Mouse (Mus musculus) large intestine, adult 2 months (tissue): ENCODE data around the gene Pbrm1. TPM values are rescaled to one million over a fixed set of nuclear protein-coding genes. Genes with fewer than 3 reads are reported as not detected.
A peak's percentile ranks its signal among the peaks of the same experiment; 100 is the strongest.

Experiments
- DNase-seq: peaks from one replicate; pipeline ENCODE4 v3.0.0-alpha.2; 2012; ENCODE audit warnings: low read depth, low spot score
- whole genome bisulfite sequencing: fragments of 180-500 bp; shearing (Covaris S2); methylation state at CpG from one replicate; pipeline ENCODE4 v1.1.7; 2018; 5-methylcytosine and 5-hydroxymethylcytosine counted together
- polyA plus RNA-seq: library from polyadenylated mRNA; depleted of rRNA; stranded (reverse); fragments of >200 nt; gene quantifications from 2 replicates; pipeline ENCODE4 v1.2.3, GENCODE M21; 2012

Pbrm1 gene
- polyA plus RNA-seq, 1 experiment = 6.0 TPM

DNA sequence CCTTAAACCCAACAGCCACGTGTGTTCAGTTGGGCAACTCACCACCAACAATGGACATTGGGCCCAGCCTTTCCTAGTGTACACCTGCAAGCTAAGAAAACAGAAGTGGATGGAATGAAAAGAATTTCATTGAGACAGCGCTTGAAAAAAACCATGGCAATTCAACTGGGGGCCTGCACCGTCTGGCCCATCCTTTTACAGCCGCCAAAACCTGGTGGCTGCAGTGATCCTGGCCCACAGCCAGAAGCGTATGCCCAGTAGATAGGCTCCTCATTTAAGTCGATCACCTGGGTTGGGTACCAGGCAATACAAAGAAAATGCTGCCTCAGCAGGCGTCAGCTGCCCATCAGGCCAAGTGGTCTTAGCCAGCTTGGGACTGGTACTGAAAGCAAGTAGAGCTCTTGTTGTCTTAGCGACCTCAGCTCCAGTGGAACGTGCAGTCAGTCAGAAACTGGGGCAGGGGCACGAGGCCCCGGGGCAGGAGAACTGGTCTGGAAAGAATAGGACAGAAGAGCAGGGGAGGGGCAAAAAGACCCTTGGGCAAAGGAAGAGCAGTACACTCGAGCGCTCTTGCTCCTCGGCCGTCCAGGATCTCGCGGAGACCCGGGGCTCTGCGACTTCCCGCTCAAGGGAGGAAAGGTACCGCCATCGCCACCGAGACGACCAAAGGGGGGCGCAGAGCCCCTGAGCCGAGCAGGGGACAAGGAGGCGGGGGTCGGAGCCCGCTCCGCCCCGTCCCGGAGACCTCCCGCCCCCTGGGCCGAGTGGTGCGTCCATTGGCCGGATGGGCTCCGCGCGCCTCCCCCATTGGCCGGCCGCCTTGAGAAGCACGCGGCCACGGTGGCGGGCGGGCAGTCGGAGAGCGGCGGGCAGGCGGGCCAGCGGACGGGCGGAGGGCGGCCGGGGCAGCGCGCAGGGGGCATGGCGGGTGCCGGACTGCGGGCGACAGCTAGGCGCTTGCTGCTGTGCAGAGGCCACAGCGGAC, 111.6 kb downstream of the Pbrm1 start, which contains the start of gene Nt5dc2:
Gene Nt5dc2 (plus strand): TSS at position 818 of the 985 bp plus-strand sequence.
- 4% methylated on average over 62 of the region's 63 CpGs for WGBS
- peak; percentile 24 for DNase-seq

DNA sequence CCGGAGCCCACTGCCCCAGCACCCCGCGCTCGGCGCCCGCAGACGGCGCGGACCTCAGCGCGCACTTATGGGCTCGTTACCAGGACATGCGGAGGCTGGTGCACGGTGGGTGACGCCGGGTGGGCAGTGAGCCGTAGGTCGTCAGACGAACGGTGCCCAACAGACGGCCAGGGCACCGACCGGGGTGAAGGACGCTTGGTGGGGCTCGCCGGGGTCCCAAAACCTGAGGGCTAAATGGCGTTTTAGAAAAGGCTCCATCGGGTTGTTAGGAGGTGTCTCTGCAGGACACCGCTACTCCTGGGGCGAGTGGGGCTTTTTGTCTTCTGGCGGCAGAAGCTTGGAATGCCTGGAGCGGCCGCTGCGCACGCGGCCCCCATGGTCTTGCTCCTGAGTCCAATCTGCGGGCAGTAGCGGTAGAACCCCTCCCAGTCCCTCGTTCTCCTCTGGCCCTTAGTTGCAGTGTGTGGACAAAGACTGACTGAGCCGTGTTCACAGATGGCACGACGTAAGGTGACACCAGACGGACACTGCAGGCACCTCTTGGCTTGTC, 112.4 kb downstream of the Pbrm1 start:
- WGBS = 5% methylated on average over 43 of the region's 43 CpGs
- DNase-seq = no peak

DNA sequence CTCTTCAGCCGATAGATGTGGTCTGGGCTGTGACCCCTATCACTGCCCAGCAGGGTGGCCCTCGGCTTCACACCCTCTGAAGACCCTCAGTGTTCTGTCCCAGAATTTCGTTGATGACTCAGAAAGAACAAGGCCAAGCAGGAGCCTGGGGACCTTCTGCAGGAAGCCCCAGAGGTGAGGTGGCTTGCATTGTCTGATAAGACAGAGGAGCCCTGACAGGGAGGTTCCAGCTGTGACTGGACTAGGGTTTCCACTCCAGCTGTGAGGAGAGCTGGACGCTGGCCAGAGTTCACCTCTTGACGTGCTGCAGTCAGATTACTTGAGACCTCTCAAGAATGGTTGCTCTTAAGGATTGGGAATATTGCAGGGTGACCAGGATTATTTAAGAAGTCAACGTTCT, 113.1 kb downstream of the Pbrm1 start:
- DNase-seq = no peak
- WGBS = 39% methylated on average over 6 of the region's 6 CpGs

DNA sequence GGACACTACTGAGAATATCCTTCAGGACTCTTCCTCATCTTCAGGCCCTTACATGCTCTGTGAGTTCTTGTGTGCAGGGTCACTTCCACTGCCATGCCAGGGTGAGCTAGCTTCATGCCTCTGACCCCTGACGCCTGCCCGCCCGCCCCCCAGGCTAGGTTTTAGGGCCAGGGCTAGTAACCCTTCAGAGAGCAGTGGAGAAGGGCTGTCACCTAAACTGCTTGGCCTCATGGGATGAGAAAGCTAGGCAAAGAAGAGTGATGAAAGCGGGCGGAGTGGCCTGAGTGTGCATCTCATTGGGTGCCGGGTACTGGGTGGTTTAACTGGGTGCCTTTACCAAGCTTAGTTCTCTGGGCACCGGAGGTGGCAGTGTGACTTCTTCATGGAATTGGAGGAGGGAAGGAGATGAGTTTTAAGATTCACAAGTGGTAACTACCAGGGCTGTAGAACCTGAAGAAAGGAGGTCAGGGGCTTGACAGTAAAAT, 113.6 kb downstream of the Pbrm1 start:
- 86% methylated on average over 7 of the region's 7 CpGs for WGBS
- DNase-seq = no peak

DNA sequence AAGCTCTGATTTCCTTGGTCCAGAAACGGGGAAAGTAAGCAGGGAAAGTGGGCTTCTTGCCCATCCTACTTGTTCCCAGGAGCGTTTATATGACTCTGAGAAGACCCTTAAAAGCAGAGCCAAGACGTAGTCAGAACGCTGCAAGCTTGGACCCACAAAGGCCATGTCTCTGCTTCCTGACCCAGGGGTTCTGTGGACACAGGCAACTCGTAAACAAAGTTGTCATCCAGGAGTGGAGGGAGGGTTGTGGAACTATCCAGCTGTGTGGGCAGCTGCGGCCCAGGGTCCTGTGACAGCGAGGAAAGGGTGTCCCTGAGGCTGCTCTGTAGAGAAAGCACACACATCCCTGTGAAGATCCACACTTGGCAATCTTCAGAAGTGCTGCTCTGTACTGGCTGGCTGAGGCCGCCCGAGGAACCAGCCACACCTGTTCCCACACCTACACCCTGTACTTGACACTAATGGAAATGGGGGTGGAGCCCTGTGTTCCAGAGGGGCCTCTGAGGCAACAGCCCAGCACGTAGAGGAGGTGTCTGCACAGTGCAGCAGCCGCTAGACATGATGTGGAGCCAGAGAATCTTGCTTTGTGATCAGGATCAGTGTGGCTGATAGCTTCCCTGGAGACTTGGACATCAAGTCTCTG, 114.2 kb downstream of the Pbrm1 start:
- 43% methylated on average over 11 of the region's 11 CpGs for WGBS
- no peak for DNase-seq

DNA sequence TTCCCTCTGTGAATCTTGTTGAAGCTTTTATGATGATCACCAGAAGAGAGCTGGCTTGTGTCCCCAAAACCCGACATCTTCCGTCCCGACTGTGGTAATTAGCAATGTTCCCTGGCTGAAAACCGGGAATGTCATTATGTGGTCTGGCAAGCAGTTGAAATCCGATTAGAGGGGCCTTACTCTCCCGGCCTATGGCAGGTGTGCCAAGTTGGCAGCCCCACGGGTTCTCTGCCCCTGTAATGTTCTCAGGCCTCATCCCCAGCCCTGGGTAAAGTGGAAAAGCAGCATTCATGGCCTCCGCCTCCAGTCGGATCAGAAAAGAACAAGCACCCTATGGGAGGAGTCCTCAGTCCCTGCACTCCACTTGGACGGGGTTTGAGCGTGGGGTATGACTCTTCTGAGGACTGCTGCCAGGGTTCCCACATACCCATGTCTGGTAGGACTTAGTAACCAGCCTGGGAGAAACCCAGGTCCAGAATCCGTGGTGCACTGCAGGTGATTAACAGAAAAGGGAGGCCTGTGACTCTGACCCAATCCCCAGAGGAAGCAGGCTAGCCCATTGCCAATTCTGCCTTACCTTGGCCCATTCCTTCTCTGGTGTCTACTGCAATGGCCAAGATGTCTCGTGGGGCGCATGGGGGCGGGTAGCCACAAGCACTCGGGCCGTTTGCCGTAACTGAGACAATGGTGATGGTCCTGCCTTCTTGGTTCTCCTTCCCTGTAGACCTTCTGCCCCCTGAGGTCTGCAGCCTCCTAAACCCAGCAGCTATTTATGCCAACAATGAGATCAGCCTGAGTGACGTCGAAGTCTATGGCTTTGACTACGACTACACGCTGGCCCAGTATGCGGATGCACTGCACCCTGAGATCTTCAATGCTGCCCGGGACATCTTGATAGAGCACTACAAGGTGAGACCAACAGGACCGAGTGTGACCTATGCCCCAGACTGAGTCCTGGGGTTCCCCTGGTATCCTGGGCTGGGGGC, 115.4 kb downstream of the Pbrm1 start:
- no peak for DNase-seq
- WGBS = 83% methylated on average over 25 of the region's 25 CpGs

DNA sequence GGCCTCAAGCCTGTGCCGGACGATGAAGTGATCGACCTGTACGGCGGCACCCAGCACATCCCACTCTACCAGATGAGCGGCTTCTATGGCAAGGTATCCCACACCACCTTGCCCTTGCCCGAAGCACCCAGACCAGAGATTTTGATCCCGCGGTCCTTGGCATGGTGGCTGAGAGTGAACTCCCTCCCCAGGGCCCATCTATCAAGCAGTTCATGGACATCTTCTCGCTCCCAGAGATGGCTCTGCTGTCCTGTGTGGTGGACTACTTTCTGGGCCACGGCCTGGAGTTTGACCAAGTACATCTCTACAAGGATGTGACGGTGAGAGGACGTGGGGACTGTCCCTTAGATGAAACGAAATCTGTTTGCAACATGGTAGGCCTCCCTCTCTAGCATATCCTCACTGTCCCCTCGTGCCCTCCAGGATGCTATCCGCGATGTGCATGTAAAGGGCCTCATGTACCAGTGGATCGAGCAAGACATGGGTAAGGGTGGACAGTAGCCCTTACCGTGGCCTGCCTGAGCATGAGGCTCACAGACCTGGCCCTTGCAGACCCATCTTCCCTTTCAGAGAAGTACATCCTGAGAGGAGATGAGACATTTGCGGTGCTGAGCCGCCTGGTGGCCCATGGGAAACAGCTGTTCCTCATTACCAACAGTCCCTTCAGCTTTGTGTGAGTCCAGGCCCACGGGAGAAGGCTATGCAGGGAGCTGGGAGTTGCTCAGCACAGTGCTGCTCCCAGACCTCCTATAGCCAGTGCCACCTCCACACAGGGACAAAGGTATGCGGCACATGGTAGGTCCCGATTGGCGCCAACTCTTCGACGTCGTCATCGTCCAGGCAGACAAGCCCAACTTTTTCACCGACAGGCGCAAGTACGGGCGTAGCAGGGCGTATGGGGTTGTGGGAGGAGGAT, 116.8 kb downstream of the Pbrm1 start:
- DNase-seq = no peak
- WGBS = 95% methylated on average over 34 of the region's 34 CpGs

DNA sequence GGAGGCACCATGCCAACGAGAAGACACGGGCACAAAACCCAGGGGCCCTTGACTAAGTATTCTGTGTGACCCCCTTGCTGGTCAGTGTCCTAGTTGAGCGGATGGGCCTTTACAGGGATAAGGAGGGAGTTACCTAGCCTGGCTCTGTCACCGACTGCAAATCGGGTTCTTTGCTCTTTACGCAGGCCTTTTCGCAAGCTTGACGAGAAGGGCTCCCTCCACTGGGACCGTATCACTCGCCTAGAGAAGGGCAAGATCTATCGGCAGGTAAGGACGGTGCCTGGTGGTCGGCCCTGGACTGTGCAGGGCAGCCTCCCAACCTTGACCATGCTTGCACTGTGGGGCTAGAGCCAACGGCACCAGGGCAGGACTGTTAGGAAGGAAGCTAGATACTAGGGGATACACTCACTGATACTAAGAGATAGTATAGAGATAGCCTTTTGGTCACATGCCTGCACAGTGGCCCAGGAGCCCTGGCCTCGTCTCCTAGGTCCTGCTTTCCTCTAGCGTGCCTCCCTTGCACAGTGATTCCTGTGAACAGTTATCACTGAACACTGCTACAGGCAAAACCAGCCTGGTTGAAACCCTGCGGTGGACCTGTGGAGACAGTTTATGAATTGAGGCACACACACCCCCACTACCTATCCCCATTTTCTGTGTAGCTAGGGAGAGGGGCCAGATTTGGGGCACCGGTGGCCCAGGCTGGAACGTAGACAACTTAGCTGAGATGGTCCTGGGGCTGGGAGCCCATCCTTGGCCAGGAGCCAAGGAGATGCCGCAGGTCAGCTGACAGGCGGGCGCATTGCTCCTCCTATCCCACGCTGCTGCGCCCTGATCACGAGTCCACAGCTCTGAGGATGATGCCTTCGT, 117.7 kb downstream of the Pbrm1 start:
- no peak for DNase-seq
- 88% methylated on average over 26 of the region's 26 CpGs for WGBS

DNA sequence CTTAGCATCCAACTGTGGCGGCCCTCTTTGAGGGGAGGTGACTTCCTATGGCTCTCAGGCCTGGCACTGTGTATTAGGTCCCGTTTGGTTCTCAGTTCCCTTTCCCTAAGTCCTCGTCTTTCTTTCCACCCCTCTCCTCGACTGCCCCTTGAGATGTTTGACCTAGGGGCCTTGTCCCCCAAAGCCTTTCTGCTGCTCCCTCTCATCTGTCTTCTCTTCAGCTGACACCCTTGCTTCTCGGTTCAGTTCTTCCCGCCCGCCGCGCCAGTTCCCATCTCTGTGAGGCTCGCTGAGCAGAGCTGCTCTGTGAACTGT, 118.3 kb downstream of the Pbrm1 start:
- no peak for DNase-seq
- WGBS = 78% methylated on average over 10 of the region's 10 CpGs

DNA sequence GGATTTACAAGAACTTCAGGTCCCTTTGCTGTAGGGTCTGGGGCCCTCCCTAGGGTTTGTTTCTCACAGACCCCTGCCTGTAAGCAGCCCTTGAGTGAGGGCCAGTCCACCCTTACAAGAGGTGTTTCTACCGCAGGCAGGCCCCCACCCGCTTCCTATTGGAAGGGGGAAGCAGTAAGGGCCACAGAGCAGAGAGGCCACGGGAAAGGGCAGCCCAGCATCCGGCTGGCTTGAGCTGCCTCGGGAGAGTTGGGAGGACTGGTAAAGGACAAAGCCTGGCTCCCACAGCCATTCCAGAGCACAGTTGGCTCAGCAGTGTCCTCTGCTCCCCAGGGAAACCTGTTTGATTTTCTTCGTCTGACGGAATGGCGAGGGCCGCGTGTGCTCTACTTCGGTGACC, 118.9 kb downstream of the Pbrm1 start:
- no peak for DNase-seq
- WGBS = 86% methylated on average over 11 of the region's 11 CpGs

DNA sequence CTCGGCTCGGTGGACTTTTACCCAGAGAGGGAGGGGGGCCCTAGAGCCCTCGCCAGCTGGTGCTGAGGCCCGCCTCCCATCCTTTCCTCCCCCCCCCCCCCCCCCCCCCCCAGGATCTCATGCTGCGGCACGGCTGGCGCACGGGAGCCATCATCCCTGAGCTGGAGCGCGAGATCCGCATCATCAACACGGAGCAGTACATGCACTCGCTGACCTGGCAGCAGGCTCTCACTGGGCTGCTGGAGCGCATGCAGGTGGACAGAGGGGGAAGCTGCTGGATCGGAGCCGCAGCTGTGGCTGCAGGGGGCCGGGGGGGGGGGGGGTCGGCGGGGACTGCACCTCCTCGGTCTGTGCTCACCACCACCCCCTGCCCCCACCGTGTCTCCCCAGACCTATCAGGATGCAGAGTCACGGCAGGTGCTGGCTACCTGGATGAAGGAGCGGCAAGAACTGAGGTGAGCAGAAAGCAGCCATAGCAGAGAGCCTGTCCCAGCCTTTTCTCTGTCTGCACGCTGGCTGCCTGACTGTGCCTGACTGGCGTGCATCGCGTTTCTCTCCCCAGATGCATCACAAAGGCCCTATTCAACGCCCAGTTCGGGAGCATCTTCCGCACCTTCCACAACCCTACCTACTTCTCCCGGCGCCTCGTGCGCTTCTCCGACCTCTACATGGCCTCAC, 119.4 kb downstream of the Pbrm1 start:
- 90% methylated on average over 33 of the region's 35 CpGs for WGBS
- no peak for DNase-seq

DNA sequence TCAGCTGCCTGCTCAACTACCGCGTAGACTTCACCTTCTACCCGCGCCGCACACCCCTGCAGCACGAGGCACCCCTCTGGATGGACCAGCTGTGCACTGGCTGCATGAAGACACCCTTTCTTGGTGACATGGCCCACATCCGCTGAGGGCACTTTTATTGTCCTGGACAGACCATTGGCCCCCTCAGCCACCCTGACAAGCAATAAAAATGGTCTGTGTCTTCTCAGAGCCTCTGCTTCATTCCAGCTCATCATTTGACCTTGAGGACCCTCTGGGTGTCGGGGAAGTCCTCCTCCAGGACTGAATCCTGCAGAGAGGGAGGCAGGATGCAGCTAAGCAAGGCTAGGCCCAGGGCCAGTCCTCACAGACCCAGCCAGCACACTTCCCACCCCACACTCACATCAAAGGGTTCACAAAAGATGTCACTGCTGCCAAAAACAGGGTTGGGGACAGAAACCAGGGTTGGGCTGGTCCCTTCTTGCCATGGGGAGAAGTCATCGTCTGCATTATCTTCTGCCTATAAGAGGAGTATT, 120.0 kb downstream of the Pbrm1 start:
- DNase-seq = no peak
- 87% methylated on average over 9 of the region's 9 CpGs for WGBS

DNA sequence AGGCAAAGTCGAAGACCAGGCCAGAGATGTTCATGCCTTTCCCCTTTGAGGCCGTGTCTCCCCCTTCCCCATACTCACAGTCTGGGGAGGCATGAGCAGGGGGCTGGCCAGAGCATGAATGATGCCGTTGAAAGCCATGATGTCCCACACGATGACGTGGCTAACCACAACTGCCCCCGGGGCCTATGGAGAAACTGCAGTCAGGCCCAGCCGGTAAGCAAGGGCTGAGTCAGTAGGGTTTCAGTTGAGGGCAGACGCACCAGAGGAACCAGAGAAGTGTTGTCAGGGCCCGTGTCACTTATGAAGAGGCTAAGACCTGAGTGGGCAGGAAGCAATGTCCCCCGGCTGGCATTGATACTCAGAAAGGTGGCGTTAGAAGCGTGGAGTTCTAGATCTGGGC, 120.7 kb downstream of the Pbrm1 start:
- 85% methylated on average over 12 of the region's 12 CpGs for WGBS
- no peak for DNase-seq

DNA sequence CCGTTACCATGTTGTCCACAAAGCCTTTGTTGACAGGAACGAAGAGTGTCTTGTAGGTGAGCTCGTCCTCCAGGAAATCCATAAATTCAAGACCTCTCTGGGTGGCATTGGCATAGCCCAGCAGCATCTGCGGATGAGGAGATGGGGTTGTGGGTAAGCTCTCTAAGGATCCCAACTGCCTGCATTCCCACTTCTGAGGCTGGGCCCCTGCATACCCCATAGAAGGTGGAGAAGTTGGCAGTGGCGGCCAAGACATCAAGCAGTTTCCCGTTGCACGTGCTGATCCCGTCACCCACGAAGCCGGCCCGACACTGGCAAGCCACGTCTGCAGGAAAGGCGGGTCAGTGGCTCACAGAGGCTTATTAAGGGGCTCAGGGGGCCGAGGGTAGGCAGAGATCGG, 121.2 kb downstream of the Pbrm1 start:
- 84% methylated on average over 15 of the region's 15 CpGs for WGBS
- no peak for DNase-seq

DNA sequence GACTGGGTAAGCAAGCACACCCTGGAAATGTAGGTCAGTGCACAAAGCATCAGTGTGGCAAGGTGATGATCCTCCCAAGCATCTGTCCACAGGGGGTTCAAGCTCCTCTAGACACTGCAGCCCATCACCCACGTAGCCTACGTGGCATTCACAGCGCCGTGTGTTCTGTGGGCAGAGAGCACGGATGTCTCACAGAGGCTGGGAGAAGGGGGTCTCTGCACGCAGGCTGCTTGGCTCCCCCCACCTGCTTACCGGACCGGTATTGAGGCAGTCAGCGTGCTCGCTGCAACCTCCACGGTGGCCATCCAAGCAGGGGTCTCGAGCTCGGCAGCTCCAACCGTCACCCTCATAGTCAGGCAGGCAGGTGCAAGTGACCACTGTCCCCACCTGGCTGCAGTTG, 122.1 kb downstream of the Pbrm1 start:
- no peak for DNase-seq
- 95% methylated on average over 14 of the region's 14 CpGs for WGBS

DNA sequence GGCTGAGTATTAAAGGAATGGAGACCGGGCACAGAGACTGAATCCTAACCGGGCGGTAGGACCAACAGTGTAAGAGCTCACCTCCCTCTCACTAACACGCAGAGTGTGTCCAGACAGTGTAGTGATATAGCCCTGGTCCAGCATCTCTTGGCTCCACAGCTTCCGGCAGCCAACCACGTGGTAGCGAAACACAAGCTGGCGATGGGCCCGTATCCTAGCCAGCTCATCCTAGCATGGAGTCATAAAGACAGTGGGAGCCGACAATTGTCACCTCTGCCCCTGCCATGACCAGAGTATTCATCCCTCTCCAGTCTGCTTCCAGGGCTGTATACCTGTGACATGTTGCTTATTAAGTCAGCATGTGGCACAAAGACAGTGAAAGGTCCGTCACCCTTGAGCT, 126.8 kb downstream of the Pbrm1 start:
- no peak for DNase-seq
- WGBS = 88% methylated on average over 11 of the region's 11 CpGs
